Mouse (Mus musculus): Measurements from ENCODE around the gene Cxcl10.
"Not testable (repeated sequence)": the region's sequence is repeated elsewhere in the genome, so short reads cannot be mapped to it uniquely, and the experiment has no call there.

Cxcl10 gene

GRCm38 (mm10) chr5:92369151-92369994 is 20.7 kb upstream of the Cxcl10 start:
- DNase-seq (ENCODE audit: low read depth, low spot score) = peak; percentile 40

DNA sequence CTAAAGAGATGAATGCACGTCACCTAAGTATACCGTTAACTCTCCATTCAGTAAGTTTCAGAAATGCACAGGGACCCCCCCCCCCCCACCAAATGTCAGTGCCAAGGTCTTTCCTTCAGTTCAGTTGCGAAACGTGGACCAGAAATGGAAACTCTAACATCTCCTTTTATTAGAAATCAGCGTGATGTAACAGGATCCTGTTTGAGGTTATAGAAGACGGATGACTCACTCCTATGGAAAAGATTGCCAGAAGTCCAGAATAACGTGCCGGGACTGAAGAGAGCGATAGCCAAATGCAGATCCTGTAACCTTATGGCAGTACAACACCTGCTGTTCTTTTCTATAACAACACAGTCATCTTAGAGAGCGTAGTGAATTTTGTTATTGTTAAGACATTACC is 19.7 kb upstream of the Cxcl10 start:
- no peak for DNase-seq (ENCODE audit: low read depth, low spot score)

DNA sequence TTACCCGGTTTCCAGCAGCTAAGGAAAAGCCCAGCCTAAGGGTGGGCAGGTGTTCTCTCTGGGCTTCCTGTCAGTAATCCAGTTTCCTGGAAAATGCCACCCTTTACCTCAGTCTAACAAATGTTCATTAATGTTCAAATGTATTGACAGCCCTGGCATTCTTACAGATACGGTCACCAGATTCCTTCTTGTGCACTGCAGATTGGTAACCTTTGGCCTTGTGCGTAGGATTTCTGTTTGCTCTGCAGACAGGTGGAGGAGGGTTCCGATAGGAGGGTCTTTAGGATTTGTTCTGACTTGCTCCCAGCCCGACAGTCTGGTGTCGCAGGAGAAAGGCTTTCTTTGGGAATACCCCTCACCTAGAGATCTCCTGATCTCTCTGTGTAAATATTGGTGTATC is 17.9 kb upstream of the Cxcl10 start:
- DNase-seq (ENCODE audit: low read depth, low spot score) = no peak

- DNase-seq (ENCODE audit: low read depth, low spot score) = no peak
These were observed 16.5 kb upstream of the Cxcl10 start for GRCm38 (mm10) chr5:92365146-92365705.

DNA sequence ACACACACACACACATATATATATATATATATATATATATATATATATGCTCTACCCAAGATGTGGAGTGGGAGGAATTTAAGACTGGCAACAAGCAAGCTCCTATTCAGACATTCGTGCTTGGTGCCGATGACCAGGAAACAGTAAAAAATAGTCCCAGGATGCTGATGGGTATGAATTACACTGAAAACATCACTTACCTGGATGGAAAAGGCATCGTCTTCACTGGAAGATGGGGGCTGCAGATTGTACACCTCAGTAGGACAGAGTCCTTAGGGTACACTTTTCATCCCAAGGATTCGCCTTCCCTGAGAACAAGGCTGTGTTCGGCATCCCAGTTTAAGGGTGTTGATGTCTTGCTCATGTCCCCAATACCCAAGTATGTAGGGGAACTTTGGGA is 15.3 kb upstream of the Cxcl10 start:
- no peak for DNase-seq (ENCODE audit: low read depth, low spot score)

DNA sequence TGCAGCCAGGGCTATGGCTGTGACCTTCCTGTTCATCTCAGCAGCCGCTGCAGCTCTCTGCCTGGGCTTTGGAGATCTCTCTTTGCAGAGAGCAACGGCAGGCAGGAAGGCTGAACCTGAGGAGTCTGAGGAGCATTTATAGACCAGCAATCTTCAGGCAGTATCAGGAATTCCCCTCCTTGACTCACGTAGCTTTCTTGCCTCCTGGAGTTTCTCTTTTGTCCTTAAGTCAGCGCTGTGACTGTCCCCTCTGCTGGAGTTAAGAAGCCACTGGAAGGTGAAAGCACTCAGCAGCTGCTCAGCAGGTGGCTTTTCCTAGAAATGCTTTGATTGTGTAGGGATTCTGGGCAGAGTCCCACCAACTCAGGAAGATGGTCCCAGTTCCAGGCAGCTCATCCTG is 14.5 kb upstream of the Cxcl10 start:
- no peak for DNase-seq (ENCODE audit: low read depth, low spot score)

DNA sequence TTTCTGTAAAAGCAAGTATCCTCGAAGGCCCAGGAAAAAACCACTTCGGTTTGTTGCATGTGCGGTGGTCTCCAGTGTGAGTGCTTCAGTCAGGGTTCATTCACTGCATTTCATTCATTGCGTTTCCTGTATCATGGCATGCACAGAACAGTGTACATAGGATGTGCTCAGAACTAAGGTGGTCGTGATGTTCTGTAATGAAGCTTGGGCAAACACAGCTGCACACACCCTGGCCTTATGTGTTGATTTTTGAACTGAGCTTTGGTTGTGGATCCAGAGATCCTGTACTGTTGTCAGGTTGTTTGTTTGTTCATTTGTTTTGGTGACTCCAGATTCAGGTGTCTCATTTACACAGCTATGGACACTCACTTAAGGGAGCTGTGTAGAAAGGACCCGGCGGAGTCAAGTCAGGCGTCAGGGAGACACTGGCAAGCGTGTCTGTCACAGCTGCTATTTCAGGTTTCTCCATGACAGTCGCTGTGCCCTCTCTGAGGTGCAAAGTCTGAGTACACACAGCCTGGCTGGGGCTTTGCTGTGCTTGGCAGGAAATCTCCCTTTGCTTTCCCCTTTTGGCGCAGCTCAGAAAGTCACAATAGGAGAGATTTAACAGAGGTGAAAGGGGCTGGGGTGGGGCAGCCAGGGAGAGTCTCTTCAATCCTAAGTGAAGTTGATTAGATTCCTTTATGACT is 10.2 kb upstream of the Cxcl10 start:
- no peak for DNase-seq (ENCODE audit: low read depth, low spot score)

DNA sequence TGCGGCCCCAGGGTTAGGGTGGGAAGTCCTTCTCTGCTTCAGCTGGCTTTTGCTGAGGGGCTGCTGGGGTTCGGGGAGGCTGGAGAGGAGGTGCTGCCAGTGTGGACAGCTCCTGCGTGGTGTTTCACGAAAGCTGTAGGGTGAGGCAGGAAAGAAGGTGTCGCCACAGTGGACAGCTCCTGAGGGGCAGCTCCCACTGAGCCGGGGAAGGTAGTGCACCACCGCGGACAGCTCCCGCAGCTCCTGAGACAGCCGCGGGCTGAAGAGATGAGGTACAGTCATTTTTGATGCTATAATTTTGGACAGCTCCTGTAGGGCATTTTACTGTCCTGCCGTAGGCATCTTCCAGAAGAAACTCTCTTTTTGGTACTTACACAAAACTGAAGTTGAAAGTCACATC is 9.3 kb upstream of the Cxcl10 start:
- no peak for DNase-seq (ENCODE audit: low read depth, low spot score)

- DNase-seq (ENCODE audit: low read depth, low spot score) = no peak
These were observed 4.8 kb upstream of the Cxcl10 start for GRCm38 (mm10) chr5:92353517-92353916.

DNA sequence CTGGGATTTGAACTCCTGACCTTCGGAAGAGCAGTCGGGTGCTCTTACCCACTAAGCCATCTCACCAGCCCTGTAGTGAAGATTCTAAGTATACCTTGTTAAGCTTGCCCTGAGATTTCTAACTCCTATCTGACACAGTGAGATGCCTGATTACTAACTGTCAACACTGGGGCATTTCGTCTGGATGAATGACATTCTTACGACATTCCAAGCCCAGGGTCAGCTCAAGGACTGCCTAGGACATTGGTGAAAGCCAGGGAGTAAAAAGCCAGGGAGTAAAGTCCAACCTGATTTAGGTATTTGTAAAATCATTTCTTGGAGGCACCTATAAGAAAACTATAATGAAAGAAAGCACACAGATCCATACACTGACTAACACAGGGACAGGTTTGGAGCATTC is 4.0 kb upstream of the Cxcl10 start:
- DNase-seq (ENCODE audit: low read depth, low spot score) = not testable (repeated sequence)

GRCm38 (mm10) chr5:92349731-92350130 is 1.0 kb upstream of the Cxcl10 start:
- no peak for DNase-seq (ENCODE audit: low read depth, low spot score)

DNA sequence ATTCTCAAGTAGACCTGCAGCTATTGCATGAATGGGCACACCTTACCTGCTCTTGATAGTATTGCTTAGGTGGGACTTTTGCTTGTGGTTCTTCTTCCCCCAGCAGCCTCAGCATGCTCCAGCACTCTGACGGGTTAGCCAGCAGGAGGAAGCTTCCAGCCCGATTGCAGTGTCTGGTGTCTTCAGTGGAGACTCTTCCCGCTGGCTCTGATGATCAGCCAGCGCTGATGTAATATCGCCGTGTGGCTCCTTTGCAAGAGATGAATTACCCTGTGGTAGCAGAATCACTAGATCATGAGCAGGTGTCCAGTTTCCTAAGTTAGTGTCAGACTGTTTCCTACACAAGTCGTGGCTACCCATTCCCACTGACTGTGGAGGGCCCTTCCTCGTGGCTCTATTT is 3.7 kb downstream of the Cxcl10 start:
- DNase-seq (ENCODE audit: low read depth, low spot score) = no peak

DNA sequence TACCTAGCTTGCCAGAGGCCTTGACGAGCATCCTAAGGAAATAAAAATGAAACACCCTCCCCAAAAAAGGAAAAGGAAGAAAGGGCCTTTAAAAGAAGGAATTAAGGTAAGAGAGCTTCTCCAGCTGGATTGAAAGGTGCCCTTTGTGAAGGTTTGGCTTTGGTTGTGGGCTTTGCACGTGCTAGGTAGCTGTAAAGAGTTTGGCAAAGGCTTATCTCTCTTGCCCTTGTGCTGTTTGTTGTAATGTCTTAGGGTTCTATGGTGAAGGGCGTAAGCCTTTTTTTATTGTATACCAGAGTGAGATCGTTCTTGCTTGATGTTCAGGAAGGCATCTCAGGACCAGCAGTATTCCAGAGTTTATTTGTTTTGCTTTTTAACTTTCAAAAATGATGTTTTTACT is 8.1 kb downstream of the Cxcl10 start:
- no peak for DNase-seq (ENCODE audit: low read depth, low spot score)

DNA sequence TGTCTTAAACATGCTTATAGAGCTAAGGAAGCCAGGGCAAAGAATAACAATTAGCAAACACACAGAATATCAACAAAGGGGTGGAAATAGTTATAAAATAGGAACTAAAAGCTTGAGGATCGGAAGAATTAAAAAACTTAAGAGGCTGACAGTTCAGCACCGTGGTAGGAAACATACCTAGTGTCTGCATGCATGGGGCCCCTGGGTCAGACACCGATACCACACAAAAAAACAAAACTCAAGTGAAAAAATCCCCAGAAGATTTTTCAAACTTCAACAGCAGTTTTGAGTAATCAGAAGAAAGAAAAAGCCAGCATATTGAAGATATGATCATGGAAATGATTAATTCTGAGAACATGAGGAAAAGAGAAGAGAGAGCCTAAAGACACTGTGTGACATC is 11.9 kb downstream of the Cxcl10 start:
- DNase-seq (ENCODE audit: low read depth, low spot score) = no peak

DNA sequence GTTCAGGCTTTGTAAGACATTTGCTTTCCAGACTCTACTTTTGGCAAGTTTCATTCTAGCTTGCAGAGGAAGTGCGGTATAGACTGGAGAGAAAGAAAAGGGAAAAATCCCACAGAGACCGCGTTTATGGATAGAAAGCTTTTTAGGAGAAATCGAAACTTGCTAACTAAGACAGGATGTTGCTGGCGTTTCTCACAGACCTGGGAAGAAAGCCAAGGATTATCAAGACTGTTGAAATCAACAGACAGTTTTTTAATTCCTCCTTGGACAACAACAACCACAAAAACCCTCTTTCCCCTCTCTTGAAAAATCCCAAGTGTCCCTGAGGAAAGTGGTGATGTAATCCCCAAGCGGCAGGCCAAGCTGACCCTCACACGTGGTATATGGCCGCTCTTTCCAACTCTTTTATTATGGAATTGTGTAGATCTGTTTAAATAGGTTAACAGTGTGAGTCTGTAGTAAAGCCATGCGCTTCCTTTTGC is 16.3 kb downstream of the Cxcl10 start:
- DNase-seq (ENCODE audit: low read depth, low spot score) = no peak

GRCm38 (mm10) chr5:92331635-92332338 is 16.9 kb downstream of the Cxcl10 start, which contains the start of gene Art3:
Gene Art3, plus strand, starts transcription at chr5:92331827.
- DNase-seq (ENCODE audit: low read depth, low spot score) = no peak

- no peak for DNase-seq (ENCODE audit: low read depth, low spot score)
These were observed 17.6 kb downstream of the Cxcl10 start for GRCm38 (mm10) chr5:92331122-92331521.

DNA sequence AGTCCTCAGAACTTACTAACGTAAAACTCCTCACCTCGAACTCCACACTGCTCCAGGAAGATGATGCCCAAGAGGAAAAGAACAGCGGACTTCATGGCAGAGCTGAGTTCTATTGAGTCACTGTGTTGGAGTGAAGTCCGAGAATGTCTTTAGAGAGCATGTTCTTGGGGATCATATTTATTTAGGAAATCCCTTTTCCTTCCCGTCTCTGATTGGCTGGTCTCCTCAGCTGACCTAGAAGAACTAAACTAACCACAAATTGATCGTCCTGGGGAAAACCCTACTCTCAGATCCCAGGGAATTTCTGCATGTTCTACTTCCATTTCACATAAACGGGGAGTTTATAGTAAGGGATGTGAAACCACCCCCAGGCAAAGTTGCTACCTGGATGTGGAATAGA is 20.8 kb downstream of the Cxcl10 start, which contains the start of gene Cxcl9:
Cxcl9 (minus strand) TSS at position 151 of the 400 bp plus-strand sequence.
- no peak for DNase-seq (ENCODE audit: low read depth, low spot score)

DNA sequence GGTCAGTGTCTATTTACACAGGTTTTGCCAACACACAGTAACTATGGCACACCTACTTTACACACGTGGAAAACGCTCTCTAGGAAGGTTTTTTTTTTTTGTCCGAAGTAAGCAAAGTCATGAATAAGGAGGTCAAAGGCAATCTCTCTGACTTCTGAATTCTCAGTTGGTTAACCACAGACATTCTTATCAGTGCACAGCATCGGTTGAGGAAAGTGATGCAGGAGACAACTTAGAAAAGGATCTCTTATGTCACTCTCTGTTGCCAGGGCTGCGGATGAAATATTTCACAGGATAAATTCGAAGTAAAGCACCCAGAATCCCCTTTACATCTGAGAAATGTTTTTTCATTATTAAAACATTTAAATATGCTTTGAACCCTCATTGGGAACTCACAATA is 21.3 kb downstream of the Cxcl10 start:
- no peak for DNase-seq (ENCODE audit: low read depth, low spot score)

GRCm38 (mm10) chr5:92323264-92323663 is 25.4 kb downstream of the Cxcl10 start:
- DNase-seq (ENCODE audit: low read depth, low spot score) = no peak

- no peak for DNase-seq (ENCODE audit: low read depth, low spot score)
These were observed 26.1 kb downstream of the Cxcl10 start for GRCm38 (mm10) chr5:92322612-92323011.
